Mouse (Mus musculus) ovary, adult 18-20 months (tissue): ENCODE data around the gene Gm29735.
"Not testable (repeated sequence)": the region's sequence is repeated elsewhere in the genome, so short reads cannot be mapped to it uniquely, and the experiment has no call there.

ENCODE experiments used
- DNase-seq: peaks from one replicate; pipeline ENCODE4 v3.0.0; 2022; ENCODE audit warnings: low spot score, mixed read lengths

Gm29735 gene

DNA sequence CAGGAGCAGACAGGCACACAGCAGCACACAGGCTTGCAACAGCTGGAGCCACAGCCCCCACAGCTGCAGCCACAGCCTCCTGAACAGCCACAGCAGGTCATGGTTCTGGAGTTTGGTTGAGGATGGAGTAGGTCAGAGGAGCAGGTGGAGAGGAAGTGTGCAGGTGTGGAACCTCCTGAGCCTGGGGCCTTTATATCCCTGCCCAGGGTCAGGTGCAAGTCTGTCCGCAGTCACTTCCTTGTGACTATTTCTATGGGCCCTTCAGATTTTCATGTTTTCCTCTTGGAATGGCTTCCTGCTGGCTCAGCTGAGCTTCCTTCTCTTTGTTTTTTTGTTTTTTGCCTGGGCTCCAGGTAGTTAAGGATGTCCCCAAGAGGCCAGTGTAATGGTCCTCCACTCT lies 36.3 kb downstream of the Gm29735 start, which contains the start of gene Gm45618:
TSS of gene Gm45618 (minus strand) at position 101 of the 400 bp plus-strand sequence.
- not testable (repeated sequence) for DNase-seq

DNA sequence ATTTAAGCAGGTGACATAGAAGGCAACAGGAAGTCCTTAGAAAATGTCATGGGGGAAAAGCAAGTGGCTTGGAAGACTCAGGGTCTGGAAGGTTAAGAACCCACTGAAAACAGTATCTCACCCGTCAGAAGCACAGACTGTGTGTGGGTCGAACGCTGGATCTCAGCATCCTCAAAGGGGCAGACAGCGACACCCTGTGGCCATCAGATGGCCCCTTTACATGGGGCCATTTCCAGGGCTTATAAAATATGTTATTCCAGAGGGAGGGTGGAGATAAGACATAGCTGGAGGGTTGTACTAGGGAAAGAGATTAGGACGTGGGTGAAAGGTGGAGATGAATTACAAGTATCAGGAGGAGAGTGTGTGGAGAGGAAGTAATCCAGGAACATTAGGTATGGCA lies 37.3 kb downstream of the Gm29735 start:
- no peak for DNase-seq
